Mouse (Mus musculus) hematopoietic stem cell, adult 5-6 weeks (primary cell): ENCODE measurements around the gene Kctd14. TPM values are rescaled to one million over a fixed set of nuclear protein-coding genes. Genes with fewer than 3 reads are reported as not detected.
"Not testable (repeated sequence)": the region's sequence is repeated elsewhere in the genome, so short reads cannot be mapped to it uniquely, and the experiment has no call there.

Experiments
- ATAC-seq, 2 experiments: fragments of 125-278 bp in 1 of 2; replicated peaks in 1 of 2; 2 replicates each; pipeline ENCODE4 v1.8.0; 2016 to 2017; ENCODE audit warnings: inconsistent platforms in 2 of 2, mild to moderate bottlenecking in 2 of 2, moderate number of reproducible peaks in 2 of 2, low read depth in 1 of 2, moderate TSS enrichment in 1 of 2; ENCODE audit not compliant: low FRiP score in 2 of 2, poor library complexity in 2 of 2, severe bottlenecking in 2 of 2, insufficient read depth in 1 of 2, low TSS enrichment in 1 of 2
- total RNA-seq: library from RNA; stranded (forward); fragments of 172-1452, 232-1000 nt; gene quantifications from 2 replicates; pipeline ENCODE4 v1.2.3, GENCODE M21; 2017

Kctd14 gene
- total RNA-seq: 4.1 and 4.6 TPM in 2 replicates

DNA sequence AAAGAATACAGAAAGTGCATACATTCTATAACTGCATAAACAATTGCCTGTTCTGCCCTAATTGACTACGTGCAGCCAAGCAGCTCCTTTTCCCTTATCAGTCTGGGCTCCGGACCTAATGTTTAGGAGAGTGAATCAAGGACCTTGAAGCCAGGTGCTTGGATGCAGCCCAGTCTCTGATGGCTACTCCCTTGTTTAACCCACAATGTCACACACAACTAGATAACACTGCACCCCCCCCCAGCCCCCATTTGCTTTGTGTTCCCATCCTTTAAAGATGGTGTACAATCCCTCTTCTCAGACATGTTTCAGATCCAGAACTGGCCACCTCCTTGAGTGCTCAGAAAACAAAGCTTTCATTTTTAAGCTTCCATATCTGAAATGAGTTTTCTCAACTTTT is at the start of gene Kctd14:
TSS of gene Kctd14 (plus strand) at position 301 of the 400 bp plus-strand sequence.
- ATAC-seq: not testable (repeated sequence)

DNA sequence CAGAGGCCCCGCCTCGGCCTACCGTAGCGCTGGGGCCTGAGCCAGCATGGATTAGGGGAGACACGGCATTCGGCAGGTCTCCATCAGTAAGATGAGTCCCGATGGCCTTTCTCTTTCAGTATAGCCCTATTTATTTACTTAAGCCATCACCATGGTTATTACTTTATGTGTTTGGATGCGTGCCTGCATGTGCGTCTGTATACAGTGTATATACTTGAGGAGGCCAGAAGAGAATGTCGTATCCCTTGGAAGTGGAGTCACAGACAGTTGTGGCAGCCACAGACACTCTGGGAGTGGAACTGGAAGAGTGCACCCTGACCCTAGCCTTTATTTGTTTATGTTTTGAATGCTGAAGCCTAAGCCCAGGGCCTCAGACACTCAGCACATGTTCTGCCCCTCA is 44.0 kb upstream of the Kctd14 start:
- no peak for ATAC-seq

DNA sequence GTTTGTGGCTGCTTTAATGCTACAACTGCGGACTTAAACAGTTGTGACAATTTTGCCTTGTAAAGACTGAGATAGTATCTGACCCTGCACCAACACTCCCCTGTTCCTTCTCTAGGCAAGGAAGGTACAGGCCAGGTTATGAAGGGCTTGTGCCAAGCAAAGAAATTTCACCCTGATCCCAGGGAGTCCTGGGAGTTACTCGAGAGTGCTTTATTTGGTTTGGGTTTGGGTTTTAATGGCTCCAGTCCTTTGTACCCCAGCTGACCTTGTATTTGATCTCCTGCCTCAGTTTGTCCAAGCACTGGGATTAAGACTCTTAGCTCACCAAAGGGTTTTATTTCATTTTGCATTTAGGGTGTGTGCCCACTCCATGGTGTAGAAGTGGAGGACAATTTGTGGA is 40.0 kb upstream of the Kctd14 start:
- no peak for ATAC-seq

DNA sequence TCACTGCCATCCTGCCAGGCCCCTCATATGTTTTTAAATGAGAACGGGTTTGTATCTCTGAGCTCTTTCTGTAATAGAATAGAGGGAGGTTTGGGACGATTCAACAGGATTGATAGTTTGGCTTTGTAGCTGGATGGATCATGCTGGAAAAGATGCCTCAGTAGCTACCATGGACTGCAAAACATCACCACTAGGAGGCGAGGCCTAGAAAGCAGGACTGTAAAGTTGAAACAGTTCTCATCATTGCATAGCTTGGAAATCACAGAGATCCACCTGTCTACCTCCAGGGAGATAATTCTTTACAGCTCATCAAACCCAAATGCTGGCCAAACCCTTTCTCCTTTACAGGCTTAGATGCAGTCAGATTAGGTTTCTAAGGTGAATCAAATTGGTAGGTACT is 39.5 kb upstream of the Kctd14 start:
- no peak for ATAC-seq

DNA sequence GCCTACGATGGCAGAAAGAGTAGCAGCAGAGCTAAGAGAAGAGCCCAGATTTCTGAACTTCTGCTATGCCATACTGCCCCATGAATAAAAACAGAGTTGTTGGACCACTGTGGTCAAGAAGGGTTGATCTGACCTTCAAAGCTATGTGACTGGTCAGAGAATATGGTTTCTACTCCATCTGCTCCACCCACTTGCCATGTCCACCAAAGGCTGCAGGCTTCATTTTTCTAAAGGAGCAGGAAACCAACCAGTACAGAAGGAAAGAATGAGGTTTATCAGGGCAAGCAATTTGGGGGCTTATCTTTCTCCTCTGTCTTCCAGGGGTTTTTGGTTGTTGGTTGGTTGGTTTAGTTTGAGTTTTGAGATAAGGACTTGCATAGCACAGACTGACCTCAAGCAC is 37.1 kb upstream of the Kctd14 start:
- ATAC-seq: no peak

DNA sequence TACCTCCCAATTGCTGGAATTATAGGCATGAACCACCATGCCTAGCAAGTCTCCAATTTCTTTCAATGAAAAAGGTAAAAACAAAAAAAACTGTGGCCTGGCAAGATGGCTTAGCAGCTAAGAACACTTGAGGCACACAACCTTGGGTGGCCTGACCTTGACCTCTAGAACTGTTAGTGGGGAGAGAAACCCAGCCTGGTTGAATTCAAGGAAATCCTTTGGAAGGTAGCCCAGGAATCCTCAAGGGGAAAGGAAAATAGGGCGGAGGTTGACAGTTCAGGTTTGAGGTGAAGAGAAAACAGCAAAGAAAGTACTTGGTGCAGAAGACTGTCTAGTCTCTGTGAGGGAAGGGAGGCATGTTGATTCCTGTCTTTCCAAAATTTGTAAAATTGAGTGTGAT is 36.7 kb upstream of the Kctd14 start:
- ATAC-seq: no peak

DNA sequence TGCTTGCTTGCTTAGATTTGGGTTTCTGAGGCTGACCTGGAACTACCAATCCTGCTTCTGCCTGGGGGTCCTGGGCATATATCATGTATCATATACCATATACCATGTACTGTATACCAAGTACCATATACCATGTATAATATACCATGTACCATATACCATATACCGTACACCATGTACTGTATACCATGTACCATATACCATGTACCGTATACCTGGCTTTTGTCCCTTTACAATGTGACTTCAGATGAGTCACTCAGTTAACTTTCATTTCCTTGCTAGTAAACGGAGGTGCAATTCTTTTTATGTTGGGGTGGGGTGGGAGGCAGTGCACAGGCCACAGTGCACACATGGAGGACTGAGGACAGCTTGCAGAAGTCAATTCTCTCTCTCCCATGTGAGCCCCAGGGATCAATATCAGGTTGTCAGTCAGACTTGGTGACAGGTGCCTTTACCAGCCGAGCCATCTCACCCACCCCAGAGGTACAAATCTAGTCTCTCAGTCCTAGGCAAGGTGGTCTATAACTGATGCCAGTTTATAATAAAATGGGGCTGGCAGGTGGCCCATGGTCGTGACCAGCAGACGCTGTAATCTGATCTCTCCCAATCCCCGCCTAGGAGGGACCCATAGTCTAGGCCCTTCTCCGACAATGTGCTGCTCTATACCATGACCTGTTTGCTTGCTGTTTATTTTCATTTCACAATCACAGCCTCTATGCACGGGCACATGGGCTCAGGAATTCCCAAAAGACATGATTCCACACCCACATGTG is 36.0 kb upstream of the Kctd14 start:
- ATAC-seq: no peak

DNA sequence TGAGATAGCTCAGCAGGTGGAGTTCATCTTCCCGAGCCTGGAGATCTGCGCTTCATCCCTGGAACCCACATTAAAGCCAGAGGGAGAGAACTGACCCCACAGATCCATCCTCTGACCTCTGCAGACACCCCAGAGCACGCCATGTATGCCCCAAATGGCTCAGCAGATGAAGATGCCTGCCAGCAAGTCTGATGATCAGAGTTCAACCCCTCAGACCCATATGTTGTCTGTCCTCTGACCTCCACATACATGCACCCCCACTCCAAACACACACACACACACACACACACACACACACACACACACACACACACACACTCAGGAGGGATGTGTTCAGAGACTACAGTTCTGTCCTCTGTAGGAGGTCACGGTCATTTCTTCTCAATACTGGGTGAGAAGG is 34.6 kb upstream of the Kctd14 start:
- no peak for ATAC-seq

DNA sequence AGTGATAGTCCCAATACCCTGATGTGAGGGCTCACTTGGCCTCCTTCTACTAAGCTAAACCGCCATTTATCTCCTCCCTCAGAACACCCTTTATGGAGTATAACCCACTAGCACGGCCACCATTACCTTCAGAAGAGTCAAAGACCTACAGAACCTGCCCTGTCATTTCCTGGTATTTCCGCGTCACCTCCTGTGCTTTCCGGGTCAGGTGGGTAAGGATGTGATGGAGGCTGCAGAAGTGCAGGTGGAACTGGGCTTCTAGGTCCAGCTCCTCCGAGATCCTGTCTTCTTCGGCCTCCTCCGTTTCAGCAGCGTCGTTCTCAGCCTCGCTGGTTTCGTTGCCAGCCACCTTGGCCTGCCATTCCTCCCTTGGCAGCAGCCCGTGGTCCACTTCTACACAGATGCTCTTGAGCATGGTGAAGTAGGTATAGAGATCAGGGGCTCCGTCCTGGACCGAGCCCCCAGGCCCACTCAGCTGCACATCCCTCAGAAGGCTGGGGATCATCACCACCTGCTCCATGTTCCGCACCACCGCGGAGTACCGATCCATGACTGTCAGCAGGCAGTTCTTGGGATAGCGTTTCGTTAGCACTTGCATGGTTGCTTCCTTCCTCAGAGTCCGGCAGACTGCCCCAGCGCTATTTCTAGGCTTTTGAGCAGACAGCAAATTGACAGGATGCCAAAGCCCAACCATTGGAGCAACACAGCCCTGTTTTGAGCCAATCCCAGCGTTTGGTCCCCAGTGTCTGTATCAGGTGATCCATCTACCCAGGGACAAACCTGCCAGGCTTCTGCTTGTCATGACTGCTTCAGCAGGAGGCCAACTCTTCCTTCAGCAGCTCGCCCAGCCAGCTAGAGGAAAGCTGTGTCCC is 34.0 kb upstream of the Kctd14 start, which contains the start of gene Thrsp:
TSS of gene Thrsp (minus strand) at position 825 of the 872 bp plus-strand sequence.
- no peak for ATAC-seq

DNA sequence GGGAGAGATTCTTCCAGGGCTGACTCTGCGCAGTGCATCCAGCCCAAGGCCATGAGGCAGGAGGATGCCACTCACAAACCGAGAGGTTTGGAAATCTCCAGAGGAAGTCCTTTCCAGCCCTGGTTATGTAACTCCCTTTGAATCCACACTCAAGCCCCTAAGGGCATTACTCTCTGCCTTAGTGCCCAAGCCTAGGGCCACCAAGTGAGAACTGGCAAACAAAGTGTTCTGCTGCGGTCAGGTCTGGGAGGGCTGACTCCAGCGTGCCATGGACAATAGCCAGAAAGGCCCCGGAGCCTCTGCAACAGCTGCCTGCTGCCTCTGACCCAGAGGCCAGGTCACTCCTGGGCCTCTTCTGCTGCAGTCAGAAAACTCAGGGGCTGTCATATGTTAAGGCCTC is 32.4 kb upstream of the Kctd14 start:
- no peak for ATAC-seq

DNA sequence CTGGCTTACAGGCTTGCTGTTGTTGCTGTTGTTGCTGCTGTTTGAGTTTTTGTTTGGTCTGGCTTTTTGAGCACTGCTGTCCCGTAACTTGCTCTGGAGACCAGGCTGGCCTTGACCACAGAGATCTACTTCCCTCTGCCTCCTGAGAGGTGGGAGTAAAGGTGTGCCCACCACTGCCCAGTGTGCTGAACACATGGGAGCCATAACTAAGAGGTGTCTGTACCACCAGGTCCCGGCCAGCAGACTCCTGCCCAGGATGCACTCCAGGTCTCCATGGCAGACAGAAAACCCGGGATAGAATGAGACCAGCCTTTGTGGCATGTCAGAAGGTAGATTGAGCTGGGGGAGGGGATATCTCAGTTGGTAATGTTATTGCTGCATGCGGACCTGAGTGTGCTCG is 32.0 kb upstream of the Kctd14 start:
- ATAC-seq: no peak

DNA sequence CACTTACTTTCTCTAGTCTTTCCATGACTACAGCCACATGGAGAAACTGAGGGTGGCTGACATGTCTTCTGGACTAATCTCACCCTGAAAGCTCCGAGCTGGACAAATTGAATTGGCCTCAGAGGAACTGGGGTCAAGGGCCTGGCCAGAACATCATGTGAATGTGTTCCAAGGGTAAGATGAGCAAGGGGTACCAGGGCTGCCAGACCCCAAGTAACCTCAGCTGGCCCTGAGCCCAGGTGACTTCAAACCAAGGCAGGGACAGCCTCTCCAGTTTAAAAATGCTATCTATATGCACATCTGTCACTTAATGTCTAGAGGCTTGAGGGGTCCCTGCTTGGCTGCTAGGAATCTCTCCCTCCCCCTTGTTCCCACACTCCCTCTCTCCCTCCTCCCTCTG is 30.7 kb upstream of the Kctd14 start:
- no peak for ATAC-seq

DNA sequence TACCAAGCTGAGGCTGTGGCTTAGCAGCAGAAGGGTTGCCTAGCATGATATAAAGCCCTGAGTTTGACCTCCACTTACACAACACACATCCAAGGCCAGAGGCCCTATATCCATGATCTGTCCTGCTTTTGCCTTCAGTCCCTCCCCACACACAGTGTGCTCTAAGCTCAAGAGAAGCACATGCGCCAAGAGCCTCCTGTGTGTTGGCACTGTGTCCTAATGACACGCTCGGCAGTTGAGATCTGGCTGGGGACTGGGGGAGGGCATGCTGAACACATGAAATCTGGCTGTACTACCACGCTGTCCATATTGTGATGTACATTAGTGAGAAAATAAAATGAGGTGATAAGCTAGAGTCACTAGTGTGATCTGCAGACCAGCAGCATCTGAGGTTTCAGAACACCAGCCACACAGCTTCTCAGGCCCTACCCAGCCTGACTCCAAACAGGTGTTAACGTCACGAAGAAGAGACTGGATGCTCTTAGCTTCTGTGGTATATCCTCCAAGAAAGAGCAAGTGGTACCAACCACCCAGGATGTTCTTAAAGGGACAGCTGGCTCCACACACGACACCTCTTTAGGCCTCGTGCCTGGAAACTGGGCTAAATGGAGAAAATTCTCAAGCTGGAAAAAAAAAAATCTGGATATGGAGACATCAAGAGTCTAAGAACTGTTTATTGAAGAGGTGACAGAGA is 30.0 kb upstream of the Kctd14 start:
- ATAC-seq: no peak

DNA sequence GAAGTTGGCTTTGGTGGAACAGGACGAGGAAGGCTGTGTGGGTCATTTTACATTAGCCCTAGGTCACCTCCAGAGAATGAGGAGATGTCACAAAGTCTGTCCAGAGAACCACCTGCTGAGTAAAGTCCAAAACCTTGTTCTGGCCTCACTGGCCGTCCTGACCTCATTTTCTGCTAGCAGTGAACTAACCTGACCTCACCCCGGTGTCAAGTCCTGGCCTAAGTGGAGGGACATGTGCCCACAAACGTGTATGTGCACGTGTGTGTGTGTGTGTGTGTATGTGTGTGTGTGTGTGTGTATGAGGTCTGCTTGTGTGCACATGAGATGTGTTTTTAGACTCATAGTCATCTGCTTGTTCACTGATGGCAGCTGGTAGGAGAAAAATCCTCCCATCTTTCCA is 27.4 kb upstream of the Kctd14 start:
- no peak for ATAC-seq

DNA sequence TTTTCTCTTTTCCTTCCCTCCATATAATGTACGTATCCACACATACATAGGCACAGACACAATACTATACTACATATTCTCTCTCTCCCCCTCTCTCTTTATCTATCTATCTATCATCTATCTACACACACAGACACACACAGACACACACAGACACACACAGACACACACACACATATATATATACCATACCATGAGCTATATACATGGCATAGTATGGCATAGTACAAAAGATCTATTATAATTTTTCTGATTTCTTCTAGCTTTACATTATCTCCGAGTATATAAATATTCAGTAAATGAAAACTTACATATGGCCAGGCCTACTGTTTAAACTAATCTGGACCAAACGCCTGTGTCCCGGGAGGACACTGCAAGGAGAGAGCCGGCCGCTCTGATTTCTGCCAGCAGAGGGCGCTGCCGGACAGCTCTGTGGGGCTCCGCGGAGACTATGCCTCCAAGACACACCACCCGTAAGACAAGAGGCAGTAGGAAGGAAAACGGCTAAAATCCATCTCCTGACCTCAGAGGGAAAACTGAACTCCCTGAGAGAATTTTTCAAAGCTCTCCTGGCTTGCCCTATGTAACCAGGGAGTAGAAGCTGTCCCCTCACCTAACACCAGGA is 26.4 kb upstream of the Kctd14 start:
- peak; percentile 94 for ATAC-seq

DNA sequence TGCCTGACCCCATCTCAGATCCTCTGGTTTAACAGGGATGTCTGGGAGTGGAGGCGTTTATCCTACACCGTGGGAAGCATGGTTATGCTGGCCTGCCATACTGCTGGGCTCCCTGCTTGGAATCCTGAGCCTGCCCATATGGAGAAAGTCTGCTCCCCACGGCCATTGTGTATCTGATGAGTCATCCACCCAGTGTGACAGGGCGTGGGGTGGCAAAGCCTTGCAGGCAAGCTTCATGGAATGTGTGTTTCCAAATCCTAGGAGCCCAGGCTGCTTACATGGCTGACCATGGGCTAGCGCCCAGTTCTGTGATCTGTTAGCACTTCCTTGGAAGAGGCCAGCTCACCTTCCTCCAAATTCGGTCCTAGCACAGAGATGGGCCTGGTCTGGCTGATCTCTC is 24.6 kb upstream of the Kctd14 start:
- ATAC-seq: no peak

DNA sequence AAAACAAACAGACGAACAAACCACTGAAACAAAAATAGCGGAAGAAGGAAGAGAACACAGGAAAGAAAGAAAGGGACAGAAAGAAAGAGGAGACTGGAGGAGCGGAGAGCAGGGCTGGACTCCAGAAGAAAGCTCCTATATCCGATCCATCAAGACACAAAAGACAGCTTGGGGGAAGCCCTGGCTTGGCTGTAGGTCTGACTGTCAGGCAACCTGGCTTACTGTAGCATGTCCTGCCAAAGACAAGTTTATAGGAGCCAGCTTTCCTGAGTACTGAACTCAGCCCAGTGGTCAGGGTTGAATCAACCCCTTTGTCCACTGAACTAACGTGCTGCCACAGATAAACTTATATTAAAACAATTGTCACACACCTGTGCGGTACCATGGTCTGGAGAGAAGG is 23.8 kb upstream of the Kctd14 start:
- ATAC-seq: no peak
